Comparison of ENCODE assay signal across 14 mouse cellular contexts in the genomic region with DNA sequence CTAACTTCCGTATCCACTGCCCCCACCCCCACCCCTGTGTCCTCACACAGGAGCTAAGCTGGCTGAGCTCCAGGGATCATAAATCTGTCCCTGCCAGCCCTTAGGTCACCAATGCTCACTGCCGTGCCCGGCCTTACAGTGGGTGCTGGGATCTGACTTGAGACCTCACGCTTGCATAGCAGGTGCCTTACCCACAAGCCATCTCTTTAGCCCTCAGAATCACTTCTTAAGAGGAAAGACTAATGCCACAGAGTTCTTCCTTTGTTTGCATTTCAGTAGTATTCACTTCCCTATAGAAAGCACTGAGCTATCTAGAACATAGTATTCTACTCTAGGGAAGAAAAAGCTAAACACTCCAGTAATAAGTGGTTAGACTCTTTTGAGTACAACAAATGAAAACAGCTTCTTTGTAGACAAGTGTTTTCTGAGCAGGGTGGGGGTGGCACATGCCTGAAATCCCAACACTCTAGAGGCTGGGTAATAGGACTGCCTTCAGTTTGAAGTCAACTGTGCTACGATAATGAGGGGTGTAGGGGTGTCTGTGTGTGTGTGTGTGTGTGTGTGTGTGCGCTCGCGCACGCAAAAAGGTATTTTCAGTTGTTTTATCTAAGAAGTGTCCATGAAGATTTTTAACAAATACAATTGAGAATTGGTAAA. TPM values are rescaled to one million over a fixed set of nuclear protein-coding genes. Genes with fewer than 3 reads are reported as not detected.
DNase-seq lines count a peak whose midpoint lies in the region; ATAC-seq lines count a peak whose summit lies in the region.
"Had no signal": no experiment of that assay in that cellular context is flagged by ENCODE, and none has a peak within 500 bp of the region (broad histone marks: within the 10 kb centered on the region; RNA-seq: fewer than 3 reads in every experiment).

No protein-coding gene starts in this region.

- no peaks in the 10 kb centered on the region for H3K4me1 ChIP-seq in kidney, embryonic 14.5 days (ENCODE audit: control insufficient read depth, insufficient read depth, low read length)
- peaks cover 10% of the 10 kb centered on the region; the same call in 1 of the 2 replicates for H3K4me1 ChIP-seq in lung, embryonic 16.5 days (replicated peaks; ENCODE audit: control insufficient read depth, insufficient read depth, low read length)
- H3K4me1 ChIP-seq: embryonic facial prominence, embryonic 13.5 days; limb, embryonic 10.5 days; midbrain, embryonic 12.5 days had no signal

- intact Hi-C loops in left cerebral cortex, postnatal 4 days (cut with DNase I): no loop called here

- H3K27me3 ChIP-seq in kidney, embryonic 14.5 days (ENCODE audit: control insufficient read depth, insufficient read depth, low read length): no peaks in the 10 kb centered on the region
- no peaks in the 10 kb centered on the region for H3K27me3 ChIP-seq in lung, embryonic 16.5 days (ENCODE audit: control insufficient read depth, insufficient read depth, low read depth, low read length)
- H3K27me3 ChIP-seq: embryonic facial prominence, embryonic 13.5 days; midbrain, embryonic 12.5 days had no signal

- no peak overlapping the region for H3K4me2 ChIP-seq in kidney, embryonic 14.5 days (replicated peaks; ENCODE audit: low read depth, low read length)
- no peak overlapping the region for H3K4me2 ChIP-seq in lung, embryonic 16.5 days (ENCODE audit: low read depth, low read length)
- H3K4me2 ChIP-seq: embryonic facial prominence, embryonic 13.5 days; heart, embryonic 11.5 days; midbrain, embryonic 12.5 days had no signal

- peak; percentile 34 to 35 for DNase-seq in kidney, postnatal 4 days
- DNase-seq in adrenal gland, postnatal 36 days: peak; percentile 62 to 75
- peak; percentile 24 for DNase-seq in retina, postnatal 7 days (ENCODE audit: low read depth, low spot score)
- no peak for DNase-seq in layer of hippocampus, postnatal 25 days (ENCODE audit: extremely low spot score in 1 of 2, low spot score in 1 of 2)
- no peak for DNase-seq in right cerebral cortex, adult 18-20 months
- DNase-seq in left cerebral cortex, postnatal 4 days: no peak
- DNase-seq: cerebellum, adult 11-12 months had no signal

- no peak overlapping the region for H3K9ac ChIP-seq in kidney, embryonic 14.5 days (ENCODE audit: low read depth, low read length)
- H3K9ac ChIP-seq in lung, embryonic 16.5 days (ENCODE audit: low read length): no peak overlapping the region
- H3K9ac ChIP-seq: embryonic facial prominence, embryonic 13.5 days; midbrain, embryonic 12.5 days had no signal

- no peak overlapping the region for H3K27ac ChIP-seq in kidney, embryonic 14.5 days (ENCODE audit: low read depth, low read length)
- H3K27ac ChIP-seq in lung, embryonic 16.5 days (ENCODE audit: low read length): peak overlapping the region; percentile 84
- H3K27ac ChIP-seq: embryonic facial prominence, embryonic 13.5 days; hindbrain, postnatal 0 days; limb, embryonic 10.5 days; midbrain, embryonic 12.5 days had no signal

- ATAC-seq in kidney, embryonic 14.5 days (ENCODE audit: low FRiP score, low TSS enrichment): no peak
- ATAC-seq in lung, embryonic 16.5 days (ENCODE audit: low read depth): peak; percentile 91
- ATAC-seq: hindbrain, postnatal 0 days had no signal

- WGBS in kidney, embryonic 14.5 days: 65% methylated on average over 9 of the region's 9 CpGs
- WGBS in lung, embryonic 16.5 days: 59% methylated on average over 9 of the region's 9 CpGs

- no peak overlapping the region for H3K4me3 ChIP-seq in kidney, embryonic 14.5 days (ENCODE audit: low read length)
- H3K4me3 ChIP-seq in lung, embryonic 16.5 days (ENCODE audit: low read length): no peak overlapping the region
- H3K4me3 ChIP-seq: embryonic facial prominence, embryonic 13.5 days; limb, embryonic 10.5 days; midbrain, embryonic 12.5 days had no signal

- peaks cover 3% of the 10 kb centered on the region; the same call in 1 of the 2 replicates for H3K36me3 ChIP-seq in kidney, embryonic 14.5 days (ENCODE audit: control insufficient read depth, insufficient read depth, low read length)
- H3K36me3 ChIP-seq in lung, embryonic 16.5 days (ENCODE audit: control insufficient read depth, insufficient read depth, low read length): no peaks in the 10 kb centered on the region

- H3K9me3 ChIP-seq in kidney, embryonic 14.5 days (ENCODE audit: control insufficient read depth, low read length): no peaks in the 10 kb centered on the region
- H3K9me3 ChIP-seq in lung, embryonic 16.5 days (ENCODE audit: control insufficient read depth, low read length): no peaks in the 10 kb centered on the region
- H3K9me3 ChIP-seq: embryonic facial prominence, embryonic 13.5 days; limb, embryonic 10.5 days; midbrain, embryonic 12.5 days had no signal

RNA-seq across cellular contexts. Expression of a gene that starts 34.4 kb away (rescaled TPM):
- polyA plus RNA-seq in kidney, embryonic 14.5 days (2014; fragmentation: Nextera tagmentation; extraction: Ambion mirVana): 23.1 and 27.8 TPM in 2 replicates
- total RNA-seq in adrenal gland, postnatal 36 days (2021): 1 to 10 TPM; 4.2 to 4.5 TPM
- 25.1 and 28.5 TPM in 2 replicates for polyA plus RNA-seq in lung, embryonic 16.5 days (2015; fragmentation: Nextera tagmentation; extraction: Ambion mirVana)
- 10 to 100 TPM; 46.3 to 48.7 TPM for total RNA-seq in layer of hippocampus, postnatal 25 days (2021)
- 10 to 100 TPM; 79.3 to 79.9 TPM for total RNA-seq in left cerebral cortex, postnatal 4 days (2021)

RNA-seq across cellular contexts. Expression of a gene that starts 45.9 kb away (rescaled TPM):
- polyA plus RNA-seq in kidney, embryonic 14.5 days (2014; fragmentation: Nextera tagmentation; extraction: Ambion mirVana): 7.9 and 9.1 TPM in 2 replicates
- 10 to 100 TPM; 12.2 to 39.6 TPM for total RNA-seq in adrenal gland, postnatal 36 days (2021)
- polyA plus RNA-seq in lung, embryonic 16.5 days (2015; fragmentation: Nextera tagmentation; extraction: Ambion mirVana): 11.4 and 11.8 TPM in 2 replicates
- total RNA-seq in layer of hippocampus, postnatal 25 days (2021): 10 to 100 TPM; 23.5 to 28.0 TPM
- total RNA-seq in left cerebral cortex, postnatal 4 days (2021): 1 to 10 TPM; 6.0 to 6.4 TPM

RNA-seq across cellular contexts. Expression of a gene that starts 47.1 kb away (rescaled TPM):
- 17.3 and 24.7 TPM in 2 replicates for polyA plus RNA-seq in kidney, embryonic 14.5 days (2014; fragmentation: Nextera tagmentation; extraction: Ambion mirVana)
- 10 to 100 TPM; 19.5 to 19.6 TPM for total RNA-seq in adrenal gland, postnatal 36 days (2021)
- polyA plus RNA-seq in lung, embryonic 16.5 days (2015; fragmentation: Nextera tagmentation; extraction: Ambion mirVana): 17.3 and 19.6 TPM in 2 replicates
- 10 to 100 TPM; 16.4 to 16.8 TPM for total RNA-seq in layer of hippocampus, postnatal 25 days (2021)
- 10 to 100 TPM; 18.6 to 19.3 TPM for total RNA-seq in left cerebral cortex, postnatal 4 days (2021)

Comparison
In these comparisons a context has a peak if more than half of its experiments do, and no peak if none do; other contexts are left out.
1. DNase-seq: peak in kidney, postnatal 4 days (2 of 2), adrenal gland, postnatal 36 days (2 of 2) and retina, postnatal 7 days (single experiment); none in layer of hippocampus, postnatal 25 days (0 of 2), right cerebral cortex, adult 18-20 months (single experiment) and left cerebral cortex, postnatal 4 days (single experiment).
2. RNA of a gene that starts 34.4 kb away (total RNA-seq): 79.3 to 79.9 TPM in left cerebral cortex, postnatal 4 days and 46.3 to 48.7 TPM in layer of hippocampus, postnatal 25 days; 4.2 to 4.5 TPM in adrenal gland, postnatal 36 days; every median in the first group is over 4 times any median in the second.